Mouse (Mus musculus) layer of hippocampus, adult 8-10 months (tissue): ENCODE measurements around the gene Sspn. TPM values are rescaled to one million over a fixed set of nuclear protein-coding genes. Genes with fewer than 3 reads are reported as not detected.

Source experiments
- DNase-seq, 2 experiments: peaks; one replicate each; pipeline ENCODE4 v3.0.0; 2022; ENCODE audit warnings: low spot score in 2 of 2
- total RNA-seq, 4 experiments: library from RNA; stranded (reverse); gene quantifications; 2 replicates each; pipeline ENCODE4 v1.2.4; 2022

Gene Sspn
- 1 to 10 TPM; 4.8 to 7.4 (median 6.1) TPM for total RNA-seq

- no peak for DNase-seq
Observed at GRCm38 (mm10) chr6:145931341-145931740, at the start of gene Sspn. Gene Sspn, plus strand, starts transcription at chr6:145931641.

DNA sequence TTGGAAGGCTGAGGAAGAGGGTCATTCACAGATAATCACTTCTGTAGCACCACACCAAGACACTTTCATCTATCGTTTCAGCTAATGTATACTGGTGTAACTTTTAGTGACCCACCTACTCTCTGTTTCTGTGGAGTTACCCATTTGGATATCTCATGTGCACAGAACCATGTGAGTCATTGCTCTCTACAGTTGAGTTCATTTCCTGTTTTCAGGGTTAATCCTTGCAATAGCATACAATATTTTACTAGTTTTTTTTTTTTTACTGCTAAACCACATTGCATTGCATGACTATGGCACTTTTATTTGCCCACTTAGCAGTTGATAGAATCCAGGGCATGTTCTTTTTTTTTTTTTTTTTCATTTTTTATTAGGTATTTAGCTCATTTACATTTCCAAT is 48.4 kb upstream of the Sspn start:
- DNase-seq, result no peak

- DNase-seq, result no peak
Observed at GRCm38 (mm10) chr6:145883668-145884067, 47.8 kb upstream of the Sspn start.

DNA sequence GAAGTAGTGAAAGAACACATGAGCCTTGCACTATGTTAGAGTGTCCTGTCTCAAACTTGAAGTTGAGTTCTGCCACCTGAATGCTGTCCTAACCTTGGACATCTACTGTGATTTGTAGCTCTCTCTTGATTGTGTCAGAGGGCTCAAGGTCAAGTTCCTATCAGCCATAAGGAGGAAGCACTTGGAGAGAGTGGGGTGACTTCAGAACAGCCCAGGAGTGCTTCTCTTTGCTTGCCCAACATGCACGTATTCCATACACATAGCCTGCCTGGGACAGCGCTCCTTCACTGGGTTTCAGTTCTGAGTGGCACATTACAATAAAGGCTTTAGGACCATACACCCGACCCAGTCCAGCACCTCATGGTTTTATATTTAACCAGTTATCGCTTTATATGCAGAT is 46.4 kb upstream of the Sspn start:
- no peak for DNase-seq

GRCm38 (mm10) chr6:145886277-145886676 is 45.2 kb upstream of the Sspn start:
- no peak for DNase-seq

- DNase-seq, result no peak
Observed at GRCm38 (mm10) chr6:145887719-145888118, 43.7 kb upstream of the Sspn start.

GRCm38 (mm10) chr6:145891951-145892350 is 39.5 kb upstream of the Sspn start:
- no peak for DNase-seq

DNA sequence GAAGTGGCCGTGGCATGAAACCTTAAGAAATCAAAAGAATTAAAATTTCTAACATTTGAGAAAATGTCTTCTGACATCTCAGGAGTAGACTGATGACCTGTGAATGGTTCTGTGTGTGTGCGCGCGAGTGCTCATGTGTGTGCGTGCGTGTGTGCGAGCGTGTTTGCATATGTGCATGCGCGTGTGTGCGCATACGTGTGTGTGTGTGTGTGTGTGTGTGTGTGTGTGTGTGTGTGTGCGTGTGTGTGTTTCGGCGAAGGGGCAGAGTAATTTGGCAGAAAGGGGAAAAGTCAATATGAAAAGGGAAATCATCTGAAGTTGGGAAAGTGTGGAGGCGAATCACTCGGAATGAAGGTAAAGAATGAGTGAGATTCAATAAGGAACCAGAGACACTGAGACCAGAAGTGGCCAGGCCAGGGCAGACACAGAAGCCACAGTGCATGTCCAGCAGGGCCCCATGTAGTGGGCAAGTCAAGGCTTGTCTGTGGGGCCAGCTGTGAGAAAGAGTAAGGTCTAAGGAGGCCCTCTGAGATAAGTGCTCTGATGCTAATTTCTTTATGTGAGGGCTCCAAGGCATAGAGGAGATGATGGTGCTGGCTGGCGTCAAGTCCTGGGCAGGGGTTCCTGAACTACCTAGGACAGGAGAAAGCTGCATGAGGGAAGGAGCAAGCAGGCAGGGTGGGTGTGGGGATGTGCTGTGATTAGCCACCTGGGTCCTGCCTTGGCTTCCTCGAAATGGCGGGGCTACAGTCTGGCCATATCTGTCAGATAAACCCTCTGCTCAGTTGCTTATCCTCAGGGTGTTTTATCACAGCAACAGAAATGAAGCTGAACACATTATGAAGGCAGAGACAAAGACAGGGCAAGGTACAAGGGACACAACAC is 38.8 kb upstream of the Sspn start:
- DNase-seq, result no peak

DNA sequence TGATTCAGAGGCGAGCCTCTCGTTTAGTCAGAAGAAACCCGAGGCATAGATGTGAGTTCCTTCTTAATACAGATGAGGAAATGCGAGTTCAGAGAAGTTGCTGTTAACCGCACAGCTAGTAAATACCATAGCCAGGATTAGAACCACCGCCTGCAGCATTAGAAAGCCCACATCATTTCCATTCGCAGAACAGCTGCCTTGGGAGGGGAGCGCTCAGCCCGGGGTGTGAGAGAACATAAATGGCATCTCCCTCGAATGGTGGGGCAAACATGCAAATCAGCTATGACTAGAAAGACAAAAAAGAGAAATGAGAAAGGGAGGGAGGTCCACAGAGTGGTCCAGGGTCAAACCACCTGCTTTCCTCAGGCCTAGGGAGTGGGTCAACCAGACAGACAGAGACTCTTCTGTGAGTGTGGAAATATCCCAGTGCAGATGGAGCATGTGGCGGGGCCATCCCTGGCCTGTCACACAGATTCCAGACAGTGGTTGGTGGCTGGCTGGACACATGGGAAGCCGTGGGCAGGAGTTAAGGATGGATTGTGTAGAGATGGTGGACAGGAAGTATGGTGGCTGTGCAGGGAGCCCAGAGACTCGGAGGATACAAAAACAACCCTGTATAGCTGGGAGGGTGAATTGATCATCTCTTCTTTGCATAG is 37.9 kb upstream of the Sspn start:
- DNase-seq, result no peak

- DNase-seq, result no peak
Observed at GRCm38 (mm10) chr6:145894669-145895342, 36.6 kb upstream of the Sspn start.

GRCm38 (mm10) chr6:145904169-145904568 is 27.3 kb upstream of the Sspn start:
- no peak for DNase-seq

GRCm38 (mm10) chr6:145904616-145905015 is 26.8 kb upstream of the Sspn start:
- no peak for DNase-seq

- no peak for DNase-seq
Observed at GRCm38 (mm10) chr6:145906096-145906890, 25.1 kb upstream of the Sspn start.

- DNase-seq, result no peak
Observed at GRCm38 (mm10) chr6:145909943-145910342, 21.5 kb upstream of the Sspn start.

DNA sequence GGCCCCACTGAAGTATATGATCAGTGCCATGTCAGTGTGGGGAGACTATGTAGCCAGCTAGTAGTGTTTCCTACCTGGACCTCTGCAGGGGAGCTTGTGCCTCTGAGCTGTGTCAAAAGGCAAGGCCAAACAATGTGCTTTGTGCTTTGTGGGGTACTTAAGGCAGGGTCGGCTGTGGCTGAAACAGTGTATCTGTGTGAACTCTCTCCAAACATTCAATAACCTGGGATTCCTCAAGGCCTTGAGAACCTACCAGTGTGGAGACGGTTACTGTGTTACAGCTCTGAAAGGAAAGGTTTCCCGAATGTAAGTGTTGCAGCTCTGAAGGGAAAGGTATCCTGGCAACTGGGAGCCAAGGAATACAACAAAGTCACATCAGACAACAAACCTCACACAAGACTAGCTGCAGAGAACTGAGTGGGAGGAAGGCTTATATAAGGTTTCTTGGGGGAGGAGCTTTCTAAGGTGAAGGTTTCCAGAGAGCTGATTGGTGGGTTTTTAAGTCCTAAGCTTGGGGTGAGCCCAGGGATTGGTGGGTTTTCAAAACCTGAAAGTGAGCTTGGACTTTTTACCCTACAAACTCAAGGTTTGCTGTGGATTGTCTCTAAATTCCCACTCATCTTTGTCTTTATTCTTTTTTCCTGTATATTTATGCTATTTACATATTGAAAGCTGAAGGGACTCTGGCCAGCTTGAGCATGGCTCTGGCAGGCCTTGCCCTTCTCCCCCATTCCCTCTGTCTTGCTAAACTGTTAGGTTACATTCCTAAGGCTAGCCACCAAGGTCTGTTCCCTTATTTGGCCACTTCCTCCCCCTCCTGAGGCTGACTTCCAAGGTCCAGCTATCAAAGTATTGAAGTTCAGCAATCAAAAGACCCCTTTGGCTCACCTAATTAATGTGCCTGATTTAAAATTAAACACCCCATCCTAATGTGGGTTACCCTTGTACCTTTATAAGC is 20.7 kb upstream of the Sspn start:
- no peak for DNase-seq

GRCm38 (mm10) chr6:145912232-145912631 is 19.2 kb upstream of the Sspn start:
- DNase-seq, result no peak

DNA sequence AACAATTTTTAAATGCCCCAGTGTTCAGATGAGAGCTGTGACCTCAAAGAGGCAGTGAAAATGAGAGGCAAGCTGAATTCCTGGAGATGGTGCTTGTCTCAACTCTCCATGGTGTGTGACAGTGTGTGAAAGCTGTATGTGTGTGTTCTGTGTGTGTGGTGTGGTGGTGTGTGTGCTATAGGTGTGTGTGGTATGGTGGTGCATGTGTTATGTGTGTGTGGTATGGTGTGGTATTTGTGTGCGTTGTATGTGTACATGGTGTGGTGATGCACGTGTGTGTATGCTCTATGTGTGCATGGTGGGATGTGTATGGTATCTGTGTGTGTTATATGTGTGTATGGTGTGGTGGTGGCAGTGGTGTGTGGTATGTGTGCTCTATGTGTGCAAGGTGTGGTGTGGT is 16.0 kb upstream of the Sspn start:
- no peak for DNase-seq

- DNase-seq, result no peak
Observed at GRCm38 (mm10) chr6:145916401-145916800, 15.0 kb upstream of the Sspn start.

DNA sequence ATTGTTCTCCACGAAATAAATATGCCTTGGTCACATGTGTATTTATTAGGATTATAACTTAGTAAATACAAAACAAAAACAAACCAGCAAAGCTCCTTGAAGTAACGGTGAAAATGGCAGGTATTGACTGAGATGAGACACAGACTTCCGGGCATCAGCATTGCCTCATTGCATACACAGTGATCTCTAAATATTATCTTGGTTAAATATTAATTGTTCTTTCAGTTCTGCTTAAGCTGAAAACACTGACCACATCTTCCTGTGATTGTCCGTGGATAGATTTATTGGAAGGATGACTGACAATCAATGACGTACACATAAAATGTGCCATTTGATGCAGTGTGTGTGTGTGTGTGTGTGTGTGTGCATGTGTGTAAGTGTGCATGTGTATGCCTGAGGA is 13.2 kb upstream of the Sspn start:
- no peak for DNase-seq

GRCm38 (mm10) chr6:145923594-145923993 is 7.8 kb upstream of the Sspn start:
- no peak for DNase-seq
